Mouse (Mus musculus) CH12.LX (cell line): ENCODE measurements around the gene Nsl1. TPM values are rescaled to one million over a fixed set of nuclear protein-coding genes. Genes with fewer than 3 reads are reported as not detected.

ENCODE experiments used
- DNase-seq: peaks from one replicate; pipeline ENCODE4 v3.0.0-alpha.2; 2013; ENCODE audit errors: extremely low read depth
- H3K27ac ChIP-seq: 2 replicates; pipeline ENCODE4 v1.5.1; 2012; ENCODE audit warnings: low read depth, mild to moderate bottlenecking, control low read depth, moderate library complexity; ENCODE audit not compliant: insufficient read depth
- H3K27me3 ChIP-seq: replicated peaks from 2 replicates; pipeline ENCODE3; 2012; ENCODE audit warnings: inconsistent platforms
- H3K36me3 ChIP-seq, 2 experiments: replicated peaks in 1 of 2; 2 replicates each; pipeline versions ENCODE3 to v1.6.1; 2012; ENCODE audit warnings: inconsistent platforms in 1 of 2, low read length in 1 of 2, mild to moderate bottlenecking in 1 of 2, mixed read lengths in 1 of 2, moderate library complexity in 1 of 2; ENCODE audit not compliant: control insufficient read depth in 1 of 2, insufficient read depth in 1 of 2
- H3K4me1 ChIP-seq, 2 experiments: 2 replicates each; pipeline ENCODE4 v1.6.1; 2012; ENCODE audit warnings: inconsistent platforms in 1 of 2, moderate library complexity in 1 of 2; ENCODE audit not compliant: insufficient read depth in 2 of 2, control insufficient read depth in 1 of 2
- H3K4me2 ChIP-seq: 2 replicates; pipeline ENCODE4 v1.6.1; 2012; ENCODE audit warnings: low read depth, mild to moderate bottlenecking, control low read depth; ENCODE audit not compliant: poor library complexity, insufficient read depth, severe bottlenecking
- H3K4me3 ChIP-seq, 3 experiments: fragments of 150-350 bp in 1 of 3; sonication (generic) in 1 of 3; replicated peaks in 1 of 3; 2 replicates each; pipeline versions ENCODE3 to v1.5.1; 2011 to 2012; ENCODE audit warnings: low read depth in 2 of 3, low read length in 2 of 3, mild to moderate bottlenecking in 2 of 3, moderate library complexity in 2 of 3, control low read depth in 1 of 3, improper control_type of control experiment in 1 of 3, inconsistent platforms in 1 of 3, mixed read lengths in 1 of 3; ENCODE audit not compliant: poor library complexity in 1 of 3
- H3K79me2 ChIP-seq: replicated peaks from 2 replicates; pipeline ENCODE4 v1.6.1; 2012; ENCODE audit warnings: mild to moderate bottlenecking, moderate library complexity; ENCODE audit not compliant: control insufficient read depth, poor library complexity, insufficient read depth, severe bottlenecking; ENCODE audit errors: extremely low read depth
- H3K9ac ChIP-seq: 2 replicates; pipeline ENCODE4 v1.6.1; 2012; ENCODE audit warnings: low read depth, mild to moderate bottlenecking, control low read depth, moderate library complexity; ENCODE audit not compliant: insufficient read depth
- H3K9me3 ChIP-seq: replicated peaks from 2 replicates; pipeline ENCODE3; 2012; ENCODE audit warnings: low read length, inconsistent platforms, mixed read lengths
- BHLHE40 ChIP-seq: IDR thresholded peaks from 2 replicates; pipeline ENCODE4 v1.6.1; 2011; ENCODE audit warnings: mild to moderate bottlenecking, low read depth, low read length, improper control_type of control experiment
- CHD1 ChIP-seq: IDR thresholded peaks from 2 replicates; pipeline ENCODE4 v1.6.1; 2012; ENCODE audit warnings: low read depth, low read length, improper control_type of control experiment, inconsistent platforms
- CHD2 ChIP-seq: IDR thresholded peaks from 2 replicates; pipeline ENCODE4 v1.6.1; 2011; ENCODE audit warnings: low read length, improper control_type of control experiment
- CTCF ChIP-seq, 2 experiments: IDR thresholded peaks in 1 of 2; conservative IDR thresholded peaks in 1 of 2; 2 replicates each; pipeline ENCODE4 v1.5.1; 2011 to 2012; ENCODE audit warnings: low read depth in 2 of 2, low read length in 2 of 2, improper control_type of control experiment in 1 of 2, inconsistent platforms in 1 of 2, mild to moderate bottlenecking in 1 of 2, moderate library complexity in 1 of 2
- E2F4 ChIP-seq: IDR thresholded peaks from 2 replicates; pipeline ENCODE4 v1.6.1; 2011; ENCODE audit warnings: low read depth, low read length, improper control_type of control experiment; ENCODE audit not compliant: insufficient replicate concordance
- ELF1 ChIP-seq: IDR thresholded peaks from 2 replicates; pipeline ENCODE4 v1.6.1; 2014; ENCODE audit warnings: low read depth, mild to moderate bottlenecking, inconsistent platforms, low read length, improper control_type of control experiment
- EP300 ChIP-seq: IDR thresholded peaks from 2 replicates; pipeline ENCODE4 v1.6.1; 2011; ENCODE audit warnings: low read length, improper control_type of control experiment
- ETS1 ChIP-seq: conservative IDR thresholded peaks from 2 replicates; pipeline ENCODE4 v1.6.1; 2012; ENCODE audit warnings: low read depth, mild to moderate bottlenecking, inconsistent platforms, low read length, improper control_type of control experiment, moderate library complexity
- GABPA ChIP-seq: IDR thresholded peaks from 2 replicates; pipeline ENCODE4 v1.6.1; 2012; ENCODE audit warnings: low read depth, low read length, improper control_type of control experiment, inconsistent platforms; ENCODE audit not compliant: insufficient replicate concordance
- HCFC1 ChIP-seq: IDR thresholded peaks from 2 replicates; pipeline ENCODE4 v1.6.1; 2012; ENCODE audit warnings: low read depth, mild to moderate bottlenecking, inconsistent platforms, low read length, improper control_type of control experiment
- JUN ChIP-seq: IDR thresholded peaks from 2 replicates; pipeline ENCODE4 v1.6.1; 2011; ENCODE audit warnings: low read depth, mild to moderate bottlenecking, low read length, improper control_type of control experiment, moderate library complexity; ENCODE audit not compliant: insufficient read depth
- JUND ChIP-seq: conservative IDR thresholded peaks from 2 replicates; pipeline ENCODE4 v1.6.1; 2011; ENCODE audit warnings: low read depth, low read length, improper control_type of control experiment
- KAT2A ChIP-seq: IDR thresholded peaks from 2 replicates; pipeline ENCODE4 v1.6.1; 2012; ENCODE audit warnings: low read length, improper control_type of control experiment, inconsistent platforms; ENCODE audit not compliant: insufficient replicate concordance
- MAFK ChIP-seq: IDR thresholded peaks from 2 replicates; pipeline ENCODE4 v1.6.1; 2011; ENCODE audit warnings: low read length, improper control_type of control experiment; ENCODE audit not compliant: insufficient replicate concordance
- MAX ChIP-seq: IDR thresholded peaks from 2 replicates; pipeline ENCODE4 v1.6.1; 2011; ENCODE audit warnings: low read length, improper control_type of control experiment
- MAZ ChIP-seq: IDR thresholded peaks from 2 replicates; pipeline ENCODE4 v1.6.1; 2012; ENCODE audit warnings: low read depth, mild to moderate bottlenecking, inconsistent platforms, low read length, improper control_type of control experiment, moderate library complexity
- MEF2A ChIP-seq: IDR thresholded peaks from 2 replicates; pipeline ENCODE4 v1.6.1; 2014; ENCODE audit warnings: low read depth, mild to moderate bottlenecking, inconsistent platforms, low read length, improper control_type of control experiment, borderline replicate concordance
- MYC ChIP-seq: IDR thresholded peaks from 2 replicates; pipeline ENCODE4 v1.6.1; 2011; ENCODE audit warnings: low read depth, mild to moderate bottlenecking, improper control_type of control experiment, low read length
- NELFE ChIP-seq: IDR thresholded peaks from 2 replicates; pipeline ENCODE4 v1.6.1; 2011; ENCODE audit warnings: low read depth, low read length, improper control_type of control experiment
- NRF1 ChIP-seq: IDR thresholded peaks from 2 replicates; pipeline ENCODE4 v1.6.1; 2014; ENCODE audit warnings: low read depth, mild to moderate bottlenecking, inconsistent platforms, low read length, improper control_type of control experiment, moderate library complexity
- PAX5 ChIP-seq: IDR thresholded peaks from 2 replicates; pipeline ENCODE4 v1.6.1; 2012; ENCODE audit warnings: low read length, inconsistent platforms, mixed read lengths
- POLR2A ChIP-seq: IDR thresholded peaks from 2 replicates; pipeline ENCODE4 v1.6.1; 2011; ENCODE audit warnings: low read depth, mild to moderate bottlenecking, improper control_type of control experiment, low read length
- POLR2AphosphoS2 ChIP-seq: IDR thresholded peaks from 2 replicates; pipeline ENCODE4 v1.6.1; 2011; ENCODE audit warnings: low read depth, low read length, improper control_type of control experiment
- RCOR1 ChIP-seq: conservative IDR thresholded peaks from 2 replicates; pipeline ENCODE4 v1.6.1; 2012; ENCODE audit warnings: low read depth, mild to moderate bottlenecking, inconsistent platforms, low read length, improper control_type of control experiment
- SIN3A ChIP-seq: IDR thresholded peaks from 2 replicates; pipeline ENCODE4 v1.6.1; 2012; ENCODE audit warnings: low read length, improper control_type of control experiment, inconsistent platforms
- SMC3 ChIP-seq: IDR thresholded peaks from 2 replicates; pipeline ENCODE4 v1.6.1; 2011; ENCODE audit warnings: low read depth, low read length, improper control_type of control experiment
- TBP ChIP-seq: conservative IDR thresholded peaks from 2 replicates; pipeline ENCODE4 v1.6.1; 2011; ENCODE audit warnings: low read depth, low read length, improper control_type of control experiment
- USF1 ChIP-seq: IDR thresholded peaks from 2 replicates; pipeline ENCODE4 v1.6.1; 2014; ENCODE audit warnings: low read depth, mild to moderate bottlenecking, inconsistent platforms, low read length, improper control_type of control experiment
- USF2 ChIP-seq: conservative IDR thresholded peaks from 2 replicates; pipeline ENCODE4 v1.6.1; 2011; ENCODE audit warnings: low read depth, low read length, improper control_type of control experiment
- ZC3H11A ChIP-seq: IDR thresholded peaks from 2 replicates; pipeline ENCODE4 v1.6.1; 2012; ENCODE audit warnings: low read depth, mild to moderate bottlenecking, inconsistent platforms, low read length, improper control_type of control experiment
- ZKSCAN1 ChIP-seq: IDR thresholded peaks from 2 replicates; pipeline ENCODE4 v1.6.1; 2012; ENCODE audit warnings: low read depth, inconsistent platforms, low read length, improper control_type of control experiment, borderline replicate concordance
- ZMIZ1 ChIP-seq: IDR thresholded peaks from 2 replicates; pipeline ENCODE4 v1.6.1; 2012; ENCODE audit warnings: low read depth, mild to moderate bottlenecking, inconsistent platforms, low read length, improper control_type of control experiment
- ZNF384 ChIP-seq: IDR thresholded peaks from 2 replicates; pipeline ENCODE4 v1.6.1; 2012; ENCODE audit warnings: low read depth, low read length, improper control_type of control experiment, inconsistent platforms
- dilution Hi-C: fragments of 300-500 bp; cut with MboI; formaldehyde crosslinking; loops from 2 replicates; pipeline ENCODE4 v1.14.3; 2020; ENCODE audit warnings: low sequenced_read_pairs; ENCODE audit not compliant: extremely low pct_unique_long_range_greater_than_20kb, extremely low pct_ligation_motif_present
- in situ Hi-C: fragments of 300-500 bp; cut with MboI; formaldehyde crosslinking; loops from 3 replicates; pipeline ENCODE4 v1.14.3; 2019; ENCODE audit warnings: low sequenced_read_pairs, low pct_ligation_motif_present, low pct_unique_long_range_greater_than_20kb, mixed read lengths
- polyA plus RNA-seq: library from polyadenylated mRNA; unstranded; fragments of >175 nt; gene quantifications from 2 replicates; pipeline ENCODE4 v1.2.1, GENCODE M21; 2012; ENCODE audit warnings: low read depth; ENCODE audit not compliant: insufficient read length
- total RNA-seq, 2 experiments: library from RNA; depleted of rRNA; stranded (reverse); fragments of 300-350 nt in 1 of 2; fragments of >200 nt in 1 of 2; gene quantifications; 2 replicates each; pipeline ENCODE4 v1.2.3; 2012 to 2014

The Nsl1 gene
- total and polyA plus RNA-seq, 3 experiments, result 16.0 to 27.1 (median 17.4) TPM

GRCm38 (mm10) chr1:191124288-191124687, 61.5 kb downstream of the Nsl1 start (continued):
- peak; percentile 41; the same call in 1 of the 2 replicates for TF ChIP-seq EP300
- TF ChIP-seq ZC3H11A, result no peak
- TF ChIP-seq ELF1, result peak; percentile 59
- TF ChIP-seq NRF1, result no peak
- TF ChIP-seq GABPA, result no peak
- no peak for TF ChIP-seq JUND
- TF ChIP-seq MAX, result peak; percentile 52; the same call in 1 of the 2 replicates
- TF ChIP-seq USF1, result no peak
- no peak for TF ChIP-seq CHD1
- TF ChIP-seq POLR2AphosphoS2, result no peak
- no peak for TF ChIP-seq MYC
- TF ChIP-seq CTCF (conservative IDR thresholded peaks at IDR 0.05 in 1 of 2, IDR thresholded peaks at IDR 0.05 in 1 of 2; ENCODE audit: low read depth in 2 of 2, low read length in 2 of 2), result no peak
- TF ChIP-seq BHLHE40, result peak; percentile 77
- no peak for TF ChIP-seq ZNF384
- no peak for TF ChIP-seq POLR2A
- no peak for TF ChIP-seq USF2
- TF ChIP-seq RCOR1, result no peak
- TF ChIP-seq SIN3A, result 0 out of 2 replicates have a peak, but pooled peaks have one; percentile 37

- Histone ChIP-seq H3K9me3 (peaks cover 18% of the 10 kb centered on the region), H3K27ac (no peak overlapping the region), H3K4me1 (peaks cover 22 to 42% of the 10 kb centered on the region in 2 experiments), H3K79me2 (no peaks in the 10 kb centered on the region), H3K4me3 (peak overlapping the region in 2 of 3 experiments; percentile 7 to 10), H3K27me3 (no peaks in the 10 kb centered on the region), H3K4me2 (peak overlapping the region; percentile 55), H3K36me3 (no peaks in the 10 kb centered on the region), H3K9ac (no peak overlapping the region)
- dilution Hi-C loops, result no loop called here
- in situ Hi-C loops, result loop anchor here (5.0 kb wide), 1 partner anchor 34 kb away; no protein-coding TSS in a partner anchor
- peak; percentile 83 for DNase-seq
- TF ChIP-seq USF1, result no peak
- peak; percentile 100 for TF ChIP-seq SMC3
- TF ChIP-seq RCOR1, result no peak
- TF ChIP-seq BHLHE40, result peak; percentile 56
- no peak for TF ChIP-seq JUND
- no peak for TF ChIP-seq USF2
- TF ChIP-seq CHD2, result no peak
- no peak for TF ChIP-seq E2F4
- no peak for TF ChIP-seq ZKSCAN1
- TF ChIP-seq MAFK, result no peak
- peak; percentile 96 for TF ChIP-seq ZC3H11A
- 0 out of 2 replicates have a peak, but pooled peaks have one; percentile 29 for TF ChIP-seq ETS1
- no peak for TF ChIP-seq POLR2AphosphoS2
- no peak for TF ChIP-seq TBP
- TF ChIP-seq HCFC1, result peak; percentile 40; the same call in 1 of the 2 replicates
- 0 out of 2 replicates have a peak, but pooled peaks have one; percentile 14 for TF ChIP-seq KAT2A
- no peak for TF ChIP-seq ZMIZ1
- no peak for TF ChIP-seq JUN
- no peak for TF ChIP-seq POLR2A
- TF ChIP-seq CHD1, result no peak
- TF ChIP-seq GABPA, result no peak
- TF ChIP-seq CTCF (conservative IDR thresholded peaks at IDR 0.05 in 1 of 2, IDR thresholded peaks at IDR 0.05 in 1 of 2; ENCODE audit: low read depth in 2 of 2, low read length in 2 of 2), result peak; percentile 21 to 98; a peak in 3 of 4 replicates
- TF ChIP-seq ZNF384, result no peak
- TF ChIP-seq MEF2A, result peak; percentile 82
- TF ChIP-seq MAZ, result peak; percentile 68; the same call in 1 of the 2 replicates
- no peak for TF ChIP-seq PAX5
- TF ChIP-seq NELFE, result peak; percentile 50; the same call in 1 of the 2 replicates
- peak; percentile 40; the same call in 1 of the 2 replicates for TF ChIP-seq MAX
These were observed 63.2 kb downstream of the Nsl1 start for GRCm38 (mm10) chr1:191125811-191126638.
